Mouse (Mus musculus): ENCODE results near the gene Dnajb14.

GRCm38 (mm10) chr3:137818713-137819112 is 48.8 kb upstream of the Dnajb14 start:
- TF ChIP-seq POLR2A (IDR thresholded peaks at IDR 0.05; ENCODE audit: low read depth, low read length) (no peak), CTCF (IDR thresholded peaks at IDR 0.05; ENCODE audit: borderline replicate concordance, insufficient read depth, low read length) (no peak)

Measured in embryonic fibroblast, embryonic 13.5 days (primary cell).